Mouse (Mus musculus): ENCODE measurements around the gene Rlim. TPM values are rescaled to one million over a fixed set of nuclear protein-coding genes. Genes with fewer than 3 reads are reported as not detected.
A peak's percentile ranks its signal among the peaks of the same experiment; 100 is the strongest.

Rlim gene
- total RNA-seq (2012; rRNA removed) = 30.3 and 35.0 TPM in 2 replicates
- total RNA-seq (2014; rRNA removed) = 59.8 and 66.6 TPM in 2 replicates
- polyA plus RNA-seq (2012; ENCODE audit: insufficient read length, low read depth) = 24.2 and 28.6 TPM in 2 replicates

DNA sequence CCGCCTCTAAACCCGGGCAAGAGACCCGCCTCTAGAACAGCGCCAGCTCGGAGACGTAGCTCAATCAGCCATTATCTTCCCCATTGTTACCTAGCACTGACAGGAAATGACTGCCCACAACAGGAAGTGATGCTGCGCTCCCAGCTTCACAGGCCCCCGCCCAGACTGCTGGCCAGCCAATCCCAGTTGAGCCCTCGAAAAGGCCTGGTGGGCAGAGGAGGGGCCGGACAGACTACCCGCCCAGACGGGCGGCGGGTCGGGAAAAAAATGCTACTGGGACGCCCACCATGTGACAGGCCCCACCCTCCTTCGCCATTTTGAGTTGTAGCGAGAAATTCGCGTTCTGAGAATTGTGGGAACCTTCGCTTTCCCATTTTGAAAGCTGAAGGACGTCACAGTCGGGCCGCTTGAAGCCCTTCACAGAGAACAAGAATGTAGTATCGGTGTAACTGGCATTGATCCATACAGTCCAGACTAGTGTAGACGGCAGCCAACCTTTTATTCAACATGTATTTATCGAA lies at the start of gene Rlim:
Gene Rlim (minus strand): TSS at position 116 of the 521 bp plus-strand sequence.
- H3K79me2 ChIP-seq (replicated peaks; ENCODE audit: control insufficient read depth, extremely low read depth, insufficient read depth, poor library complexity, severe bottlenecking) = peaks cover 24% of the 10 kb centered on the region
- TF ChIP-seq CTCF (conservative IDR thresholded peaks at IDR 0.05 in 1 of 2, IDR thresholded peaks at IDR 0.05 in 1 of 2; ENCODE audit: low read depth in 2 of 2, low read length in 2 of 2) (no peak), POLR2A (IDR thresholded peaks at IDR 0.05; ENCODE audit: low read depth, low read length) (peak; percentile 81), TCF12 (IDR thresholded peaks at IDR 0.05; ENCODE audit: low read depth, low read length) (peak; percentile 63; the same call in 1 of the 2 replicates), ETS1 (conservative IDR thresholded peaks at IDR 0.05; ENCODE audit: low read depth, low read length) (no peak), NELFE (IDR thresholded peaks at IDR 0.05; ENCODE audit: low read depth, low read length) (peak; percentile 49), MAX (IDR thresholded peaks at IDR 0.05; ENCODE audit: low read length) (peak; percentile 59; the same call in 1 of the 2 replicates), HCFC1 (IDR thresholded peaks at IDR 0.05; ENCODE audit: low read depth, low read length) (peak; percentile 74), ZNF384 (IDR thresholded peaks at IDR 0.05; ENCODE audit: low read depth, low read length) (peak; percentile 90), MEF2A (IDR thresholded peaks at IDR 0.05; ENCODE audit: borderline replicate concordance, low read depth, low read length) (no peak), MAFK (IDR thresholded peaks at IDR 0.05; ENCODE audit: insufficient replicate concordance, low read length) (no peak), TBP (conservative IDR thresholded peaks at IDR 0.05; ENCODE audit: low read depth, low read length) (peak; percentile 76; the same call in 1 of the 2 replicates), MYC (IDR thresholded peaks at IDR 0.05; ENCODE audit: low read depth, low read length) (no peak; the same call in 1 of the 2 replicates), USF1 (IDR thresholded peaks at IDR 0.05; ENCODE audit: low read depth, low read length) (peak; percentile 44), MAZ (IDR thresholded peaks at IDR 0.05; ENCODE audit: low read depth, low read length) (0 out of 2 replicates have a peak, but pooled peaks have one; percentile 38), NRF1 (IDR thresholded peaks at IDR 0.05; ENCODE audit: low read depth, low read length) (0 out of 2 replicates have a peak, but pooled peaks have one; percentile 16), ELF1 (IDR thresholded peaks at IDR 0.05; ENCODE audit: low read depth, low read length) (peak; percentile 75), IRF4 (IDR thresholded peaks at IDR 0.05; ENCODE audit: low read depth, low read length) (peak; percentile 31; the same call in 1 of the 2 replicates)
- H3K36me3 ChIP-seq (replicated peaks in 1 of 2; ENCODE audit: control insufficient read depth in 1 of 2, insufficient read depth in 1 of 2, low read length in 1 of 2) = peaks cover 4 to 8% of the 10 kb centered on the region in 2 experiments
- peak within 1 kb of the TSS; percentile 51 to 86 (median 72) for H3K4me3 ChIP-seq (replicated peaks in 1 of 3; ENCODE audit: low read depth in 2 of 3, low read length in 2 of 3, poor library complexity in 1 of 3)
- peak within 1 kb of the TSS; percentile 78 for H3K4me2 ChIP-seq (ENCODE audit: insufficient read depth, low read depth, poor library complexity, severe bottlenecking)
- no peaks in the 10 kb centered on the region for H3K4me1 ChIP-seq (ENCODE audit: control insufficient read depth in 1 of 2, insufficient read depth in 2 of 2)
- H3K9me3 ChIP-seq (replicated peaks; ENCODE audit: low read length) = no peaks in the 10 kb centered on the region
- peak; percentile 90 for DNase-seq (ENCODE audit: extremely low read depth)
- H3K27ac ChIP-seq (ENCODE audit: insufficient read depth, low read depth) = peak within 1 kb of the TSS; percentile 86
- dilution Hi-C loops (cut with MboI; ENCODE audit: extremely low pct_ligation_motif_present, extremely low pct_unique_long_range_greater_than_20kb, low sequenced_read_pairs) (no loop called here), in situ Hi-C loops (cut with MboI; ENCODE audit: low pct_ligation_motif_present, low pct_unique_long_range_greater_than_20kb, low sequenced_read_pairs) (loop anchor here (25.0 kb wide), 1 partner anchor 494 kb away; no protein-coding TSS in a partner anchor)
- peak within 1 kb of the TSS; percentile 92 for H3K9ac ChIP-seq (ENCODE audit: insufficient read depth, low read depth)
- H3K27me3 ChIP-seq (replicated peaks) = no peaks in the 10 kb centered on the region

DNA sequence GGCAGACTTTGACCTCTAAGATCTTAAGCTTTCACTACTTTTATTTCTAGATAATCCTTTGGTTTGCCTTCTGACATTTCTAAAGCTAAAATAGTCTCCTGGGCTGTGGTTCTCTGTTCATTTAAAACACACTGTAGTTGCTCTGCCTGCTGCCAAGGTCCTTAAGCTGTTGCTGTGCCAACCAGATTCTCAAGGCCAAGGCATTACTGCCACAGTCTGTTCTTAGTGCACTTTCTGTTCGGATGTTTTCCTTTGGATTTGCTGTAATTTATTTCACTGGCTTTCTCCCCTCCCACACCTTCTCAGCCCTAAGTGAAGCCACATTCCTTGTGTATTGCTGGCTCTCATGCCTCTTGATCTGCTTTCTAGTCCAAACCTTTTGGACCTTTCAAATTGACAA lies 36.1 kb upstream of the Rlim start:
- H3K27ac ChIP-seq (ENCODE audit: insufficient read depth, low read depth) = no peak overlapping the region
- DNase-seq (ENCODE audit: extremely low read depth) = no peak
- dilution Hi-C loops (cut with MboI; ENCODE audit: extremely low pct_ligation_motif_present, extremely low pct_unique_long_range_greater_than_20kb, low sequenced_read_pairs) (no loop called here), in situ Hi-C loops (cut with MboI; ENCODE audit: low pct_ligation_motif_present, low pct_unique_long_range_greater_than_20kb, low sequenced_read_pairs) (no loop called here)
- H3K79me2 ChIP-seq (replicated peaks; ENCODE audit: control insufficient read depth, extremely low read depth, insufficient read depth, poor library complexity, severe bottlenecking) = no peaks in the 10 kb centered on the region
- no peaks in the 10 kb centered on the region for H3K36me3 ChIP-seq (replicated peaks in 1 of 2; ENCODE audit: control insufficient read depth in 1 of 2, insufficient read depth in 1 of 2, low read length in 1 of 2)
- no peak overlapping the region for H3K9ac ChIP-seq (ENCODE audit: insufficient read depth, low read depth)
- peaks cover 2 to 13% of the 10 kb centered on the region in 2 experiments; a peak in 2 of 4 replicates for H3K4me1 ChIP-seq (ENCODE audit: control insufficient read depth in 1 of 2, insufficient read depth in 2 of 2)
- no peak overlapping the region for H3K4me3 ChIP-seq (replicated peaks in 1 of 3; ENCODE audit: low read depth in 2 of 3, low read length in 2 of 3, poor library complexity in 1 of 3)
- TF ChIP-seq IRF4 (IDR thresholded peaks at IDR 0.05; ENCODE audit: low read depth, low read length) (no peak), ZKSCAN1 (IDR thresholded peaks at IDR 0.05; ENCODE audit: borderline replicate concordance, low read depth, low read length) (no peak), ZC3H11A (IDR thresholded peaks at IDR 0.05; ENCODE audit: low read depth, low read length) (no peak), MAFK (IDR thresholded peaks at IDR 0.05; ENCODE audit: insufficient replicate concordance, low read length) (no peak), NRF1 (IDR thresholded peaks at IDR 0.05; ENCODE audit: low read depth, low read length) (no peak), ZMIZ1 (IDR thresholded peaks at IDR 0.05; ENCODE audit: low read depth, low read length) (no peak), JUND (conservative IDR thresholded peaks at IDR 0.05; ENCODE audit: low read depth, low read length) (no peak), ETS1 (conservative IDR thresholded peaks at IDR 0.05; ENCODE audit: low read depth, low read length) (no peak), RCOR1 (conservative IDR thresholded peaks at IDR 0.05; ENCODE audit: low read depth, low read length) (no peak), KAT2A (IDR thresholded peaks at IDR 0.05; ENCODE audit: insufficient replicate concordance, low read length) (no peak), CHD2 (IDR thresholded peaks at IDR 0.05; ENCODE audit: low read length) (no peak), TBP (conservative IDR thresholded peaks at IDR 0.05; ENCODE audit: low read depth, low read length) (no peak), SIN3A (IDR thresholded peaks at IDR 0.05; ENCODE audit: low read length) (no peak), USF1 (IDR thresholded peaks at IDR 0.05; ENCODE audit: low read depth, low read length) (no peak), POLR2A (IDR thresholded peaks at IDR 0.05; ENCODE audit: low read depth, low read length) (no peak), MYC (IDR thresholded peaks at IDR 0.05; ENCODE audit: low read depth, low read length) (no peak), JUN (IDR thresholded peaks at IDR 0.05; ENCODE audit: insufficient read depth, low read depth, low read length) (no peak)
- no peaks in the 10 kb centered on the region for H3K9me3 ChIP-seq (replicated peaks; ENCODE audit: low read length)
- H3K27me3 ChIP-seq (replicated peaks) = no peaks in the 10 kb centered on the region
- H3K4me2 ChIP-seq (ENCODE audit: insufficient read depth, low read depth, poor library complexity, severe bottlenecking) = no peak overlapping the region
